Mouse (Mus musculus) embryo, embryonic 11 days (tissue): ENCODE data around the gene Kmt2d.

ENCODE experiments used
- DNase-seq: peaks from one replicate; pipeline ENCODE4 v3.0.0-alpha.2; 2015

Gene Kmt2d

DNA sequence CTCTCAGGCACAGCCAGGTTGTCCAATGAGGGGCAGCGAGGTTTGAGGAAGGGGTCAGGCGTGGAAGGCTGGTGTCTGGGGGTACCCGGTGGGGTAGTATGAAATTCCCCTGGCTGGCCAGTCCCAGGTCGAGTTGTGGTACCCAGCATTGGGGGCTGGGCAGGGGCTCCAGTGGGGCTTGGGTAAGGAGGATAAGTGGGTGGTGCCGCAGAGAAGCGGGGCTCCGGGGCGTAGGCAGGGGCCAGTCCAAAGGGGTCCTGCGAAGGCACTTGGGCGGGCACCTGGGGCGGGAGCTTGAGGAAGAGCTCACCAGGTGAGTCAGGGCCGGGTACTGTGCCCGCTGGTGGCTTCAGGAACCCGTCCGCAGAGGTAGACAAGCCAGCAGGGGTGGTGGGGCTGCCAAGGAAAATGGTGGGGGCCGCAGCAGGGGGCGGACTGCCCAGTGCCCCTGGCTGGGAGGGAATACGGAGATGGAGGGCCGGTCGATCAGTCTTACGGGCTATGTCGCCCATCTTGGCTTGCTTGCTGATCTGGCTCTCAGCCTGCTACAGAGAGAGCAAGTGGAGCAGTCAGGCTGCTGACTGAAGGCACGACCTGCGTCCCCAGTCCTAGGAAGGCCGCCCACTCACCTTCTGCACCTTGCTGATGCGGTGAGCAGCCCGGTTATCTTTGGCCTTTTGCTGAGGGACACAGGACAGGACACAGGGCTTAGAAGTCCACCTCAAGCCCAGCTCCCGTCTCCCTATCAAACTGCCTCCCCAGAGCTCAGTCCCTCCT, 17.7 kb downstream of the Kmt2d start:
- DNase-seq = no peak

- no peak for DNase-seq
These were observed 18.3 kb downstream of the Kmt2d start for GRCm38 (mm10) chr15:98852733-98853132.

- no peak for DNase-seq
These were observed 18.9 kb downstream of the Kmt2d start for GRCm38 (mm10) chr15:98852071-98852470.

DNA sequence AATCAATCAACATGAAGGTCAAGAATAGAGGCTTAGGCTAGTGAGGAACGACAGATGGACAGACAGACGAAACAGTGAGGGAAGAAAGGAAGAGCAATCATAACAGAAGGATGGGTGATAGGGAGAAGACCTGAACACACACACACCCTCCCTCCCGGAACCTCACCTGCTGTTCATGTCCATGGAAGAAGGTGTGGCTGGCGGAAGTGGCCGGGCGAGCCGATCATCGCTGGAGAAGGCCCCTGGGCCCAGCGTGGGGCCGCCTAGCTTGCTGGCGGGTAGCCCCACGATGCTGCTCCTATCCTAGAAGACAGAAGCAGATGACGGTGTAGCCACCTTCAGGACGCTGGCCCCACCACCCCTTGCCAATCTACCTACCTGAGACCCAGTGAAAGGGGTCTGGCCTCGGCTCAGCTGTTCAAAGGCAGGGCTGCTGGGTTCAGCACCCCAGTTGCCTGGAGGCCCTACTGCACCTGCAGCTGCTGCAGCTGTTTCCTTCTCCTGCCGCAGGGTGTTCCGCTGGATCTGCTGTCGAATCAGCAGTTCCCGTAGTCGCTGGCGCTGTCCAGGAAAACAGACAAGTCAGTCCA, 19.7 kb downstream of the Kmt2d start:
- no peak for DNase-seq

- DNase-seq = no peak
These were observed 20.3 kb downstream of the Kmt2d start for GRCm38 (mm10) chr15:98850668-98851067.

DNA sequence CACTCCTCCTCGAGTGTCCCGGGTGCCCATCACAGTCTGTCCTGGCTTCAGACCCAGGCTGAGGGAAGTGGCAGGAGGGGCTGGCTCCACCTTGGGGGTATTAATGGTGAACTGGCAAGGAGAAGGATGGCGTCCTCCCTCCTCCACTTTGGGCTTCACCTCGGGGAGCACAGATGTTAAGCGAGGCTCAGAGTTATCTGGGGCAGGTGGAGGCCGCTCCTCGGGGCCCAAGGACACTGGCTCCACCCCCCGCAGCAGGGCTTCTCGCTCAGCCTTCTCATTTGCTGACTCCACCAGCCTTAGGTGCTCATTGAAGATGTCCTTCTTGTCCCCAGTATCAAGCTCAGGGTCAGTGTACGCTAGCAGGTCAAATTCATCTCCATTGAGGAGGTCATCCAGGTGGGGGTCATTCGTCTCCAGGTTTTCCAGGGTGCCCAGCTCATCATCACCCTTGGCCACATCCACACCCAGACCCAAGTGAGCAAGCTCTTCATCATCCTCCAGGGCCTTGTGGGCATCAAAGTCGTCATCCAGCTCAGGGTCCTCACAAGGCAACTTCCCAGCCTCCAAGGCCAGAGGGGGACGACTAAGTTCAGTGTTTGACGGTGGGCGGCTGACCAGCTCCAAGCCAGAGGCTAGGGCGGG, 20.9 kb downstream of the Kmt2d start:
- no peak for DNase-seq

DNA sequence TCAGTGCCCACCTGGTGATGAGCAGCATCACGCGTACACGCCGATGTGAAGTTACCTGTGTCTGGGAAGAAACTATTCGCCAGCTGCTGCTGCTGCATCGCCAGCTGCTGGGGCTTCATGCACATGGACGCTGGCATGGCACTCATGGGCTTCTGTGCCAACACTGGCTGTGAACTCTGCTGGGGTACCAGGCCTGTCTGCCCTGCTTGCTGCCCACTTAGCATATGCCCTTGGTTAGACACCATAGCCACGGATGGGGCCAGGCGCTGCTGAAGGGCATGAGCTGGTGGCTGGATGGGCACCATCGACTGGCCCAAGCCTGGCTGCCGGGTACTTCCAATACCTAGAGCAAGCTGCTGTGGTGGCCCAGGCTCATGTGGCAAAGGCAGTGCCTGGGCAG, 21.8 kb downstream of the Kmt2d start:
- no peak for DNase-seq

GRCm38 (mm10) chr15:98846140-98846539, 24.9 kb downstream of the Kmt2d start:
- DNase-seq = no peak

GRCm38 (mm10) chr15:98845149-98845548, 25.9 kb downstream of the Kmt2d start:
- DNase-seq = no peak

DNA sequence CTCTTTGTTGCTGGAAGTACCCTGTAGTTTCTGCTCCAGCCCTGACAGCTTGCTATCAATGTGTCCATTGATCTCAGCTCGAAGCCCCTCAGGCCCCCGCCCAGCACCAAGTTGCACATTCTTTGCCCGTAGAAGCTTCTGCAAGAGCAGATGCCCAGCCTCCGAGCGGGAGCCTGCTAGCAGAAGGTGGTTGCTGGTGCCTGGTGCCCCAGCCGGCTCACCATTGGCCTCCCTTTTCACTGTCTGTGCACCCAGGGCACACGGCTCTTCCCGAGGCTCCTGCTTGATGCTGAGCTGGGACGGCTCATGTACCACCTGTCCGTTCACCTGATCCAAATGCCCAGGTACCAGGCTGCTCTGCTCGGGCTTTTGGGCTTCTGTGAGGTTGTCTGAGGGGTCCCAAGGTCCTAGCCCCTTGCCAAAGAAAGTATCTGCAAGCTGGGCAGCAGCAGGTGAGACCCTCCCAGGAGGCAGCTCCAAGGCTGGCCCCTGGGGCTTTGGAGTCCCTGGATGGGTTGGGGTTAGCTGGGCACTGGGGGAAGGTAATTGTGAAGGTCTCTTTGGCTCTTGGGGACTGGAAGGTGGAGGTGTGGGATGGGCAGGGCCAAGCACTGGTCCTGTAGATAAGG, 27.3 kb downstream of the Kmt2d start:
- DNase-seq = no peak

- DNase-seq = no peak
These were observed 31.1 kb downstream of the Kmt2d start for GRCm38 (mm10) chr15:98839671-98840585.

- no peak for DNase-seq
These were observed 31.8 kb downstream of the Kmt2d start for GRCm38 (mm10) chr15:98839161-98839560.

DNA sequence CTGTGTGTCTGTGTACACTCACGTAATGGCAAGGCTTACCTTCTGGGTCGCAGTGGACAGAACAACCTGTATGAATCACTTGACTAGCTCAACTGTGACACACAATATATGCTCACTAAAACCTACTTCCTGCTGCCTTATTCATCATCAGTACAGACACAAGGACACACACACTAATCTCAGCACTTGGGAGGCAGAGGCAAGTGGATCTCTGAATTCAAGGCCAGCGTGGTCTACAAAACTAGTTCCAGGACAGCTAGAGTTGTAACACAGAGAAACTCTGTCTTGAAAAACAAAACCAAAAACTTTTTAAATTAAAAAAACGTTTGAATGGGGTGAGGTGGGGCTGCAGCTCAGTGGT, 33.3 kb downstream of the Kmt2d start:
- DNase-seq = no peak

DNA sequence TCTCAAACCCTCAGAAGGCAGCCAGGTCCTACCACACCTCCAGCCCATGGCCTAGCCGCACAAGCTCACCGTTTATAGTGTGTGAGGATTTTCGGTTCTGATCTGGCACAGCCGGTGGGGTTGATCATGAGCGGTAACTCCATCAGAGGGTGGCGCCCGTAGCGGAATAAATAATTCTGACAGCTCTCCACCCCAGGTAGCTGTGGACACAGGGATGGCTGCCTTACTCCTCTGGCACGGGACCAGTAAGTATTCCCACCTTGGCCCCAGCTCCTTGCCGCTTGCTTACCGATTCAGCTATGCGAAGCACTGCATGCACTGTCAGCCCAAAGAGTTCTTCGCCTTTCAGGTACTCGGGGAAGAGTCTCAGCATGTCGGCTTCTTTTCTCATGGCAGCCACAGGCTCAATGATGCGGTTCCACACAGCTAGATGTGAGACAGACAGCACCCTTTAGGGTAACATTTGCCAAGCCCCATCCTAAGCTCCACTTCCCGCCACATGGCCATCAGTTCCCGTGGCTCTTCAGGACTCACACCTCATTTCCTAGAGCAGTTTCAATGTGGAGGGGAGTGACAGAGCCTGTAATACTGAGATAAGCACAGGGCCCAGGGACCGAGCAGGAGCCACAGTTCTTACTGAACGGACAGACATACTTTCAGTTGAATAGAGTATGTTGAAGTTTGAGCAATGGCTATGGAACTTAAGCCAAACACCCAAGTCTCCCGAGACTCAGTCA, 33.8 kb downstream of the Kmt2d start:
- no peak for DNase-seq

DNA sequence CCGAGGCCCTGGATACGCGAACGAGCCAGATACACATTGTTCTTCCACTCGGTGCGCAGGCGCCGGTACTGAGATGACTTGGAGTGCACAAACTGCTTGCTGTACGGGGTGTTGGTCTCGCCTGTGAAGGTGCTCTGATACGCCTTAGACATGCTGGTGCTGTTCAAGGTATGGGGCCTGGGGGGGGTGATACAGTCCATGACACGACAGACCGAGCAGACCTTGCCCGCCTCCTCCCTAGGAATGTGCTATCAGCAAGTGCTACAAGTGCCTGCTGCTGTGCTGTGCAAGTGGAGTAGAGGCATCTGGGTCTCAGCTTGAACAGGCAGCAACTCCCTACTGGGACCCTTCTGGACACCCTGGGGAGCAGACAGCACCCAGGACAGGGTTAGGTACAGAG, 35.7 kb downstream of the Kmt2d start:
- DNase-seq = no peak

- no peak for DNase-seq
These were observed 36.9 kb downstream of the Kmt2d start for GRCm38 (mm10) chr15:98834059-98834458.

DNA sequence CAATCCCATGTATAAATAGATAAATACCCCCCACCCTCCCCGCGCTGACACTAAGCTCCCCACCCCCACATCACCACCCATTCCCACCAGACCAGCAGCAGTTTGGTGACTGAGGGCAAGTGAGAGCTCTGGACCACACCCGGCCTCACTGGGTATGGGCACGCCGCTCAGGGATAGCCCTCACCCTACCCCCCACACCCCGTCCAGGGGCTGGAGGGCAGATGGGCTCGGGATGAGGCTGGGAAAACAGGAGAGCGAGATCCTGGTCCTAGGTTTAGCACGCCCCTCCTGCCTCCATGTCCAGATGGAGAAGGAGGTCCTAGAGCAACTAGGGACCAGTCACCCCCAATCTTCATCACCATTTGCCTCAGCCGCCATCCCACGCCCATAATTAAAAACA, 37.7 kb downstream of the Kmt2d start:
- DNase-seq = no peak

DNA sequence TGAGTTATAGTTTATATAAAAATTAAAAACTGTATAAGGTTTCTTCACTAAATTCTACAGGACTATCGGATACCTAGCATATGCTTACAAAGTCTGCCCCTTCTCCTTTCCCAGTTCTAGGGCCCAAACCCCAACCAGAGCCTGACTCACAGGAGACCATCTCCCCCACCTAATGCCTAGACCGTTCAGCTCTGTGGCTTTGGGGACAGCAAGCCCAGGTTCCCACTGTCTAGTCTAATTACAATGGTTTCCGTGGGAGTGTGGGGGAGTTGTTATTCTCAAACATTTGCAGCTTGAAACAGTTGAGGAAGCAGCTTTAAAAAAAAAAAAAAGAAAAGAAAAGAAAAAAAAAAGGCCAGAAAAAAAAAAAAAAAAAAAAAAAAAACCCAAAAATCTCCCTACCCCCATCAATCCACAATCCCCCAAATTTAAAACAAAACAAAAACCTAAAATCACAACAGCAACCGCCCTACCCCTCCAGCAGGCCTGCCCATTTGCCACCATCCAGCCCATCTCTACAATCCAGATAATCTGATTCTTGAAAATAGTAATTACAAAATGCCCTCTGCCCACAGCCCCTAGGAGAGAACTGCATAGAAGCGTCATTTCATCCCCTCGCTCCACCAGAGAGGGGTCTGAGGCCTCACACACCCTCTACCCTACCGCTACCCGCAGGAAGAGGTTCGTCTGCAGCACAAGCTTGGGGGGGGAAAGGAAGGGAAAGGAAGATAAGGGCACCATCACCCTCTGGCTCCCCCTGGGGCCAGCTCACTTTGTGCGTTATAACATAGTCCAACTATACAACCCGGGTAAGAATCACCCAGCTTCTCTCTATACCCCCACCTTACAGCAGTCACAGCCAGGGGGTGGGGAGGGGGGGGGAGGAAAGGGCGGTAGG, 38.6 kb downstream of the Kmt2d start:
- DNase-seq = peak; percentile 19

GRCm38 (mm10) chr15:98831684-98832035, 39.3 kb downstream of the Kmt2d start:
- no peak for DNase-seq

DNA sequence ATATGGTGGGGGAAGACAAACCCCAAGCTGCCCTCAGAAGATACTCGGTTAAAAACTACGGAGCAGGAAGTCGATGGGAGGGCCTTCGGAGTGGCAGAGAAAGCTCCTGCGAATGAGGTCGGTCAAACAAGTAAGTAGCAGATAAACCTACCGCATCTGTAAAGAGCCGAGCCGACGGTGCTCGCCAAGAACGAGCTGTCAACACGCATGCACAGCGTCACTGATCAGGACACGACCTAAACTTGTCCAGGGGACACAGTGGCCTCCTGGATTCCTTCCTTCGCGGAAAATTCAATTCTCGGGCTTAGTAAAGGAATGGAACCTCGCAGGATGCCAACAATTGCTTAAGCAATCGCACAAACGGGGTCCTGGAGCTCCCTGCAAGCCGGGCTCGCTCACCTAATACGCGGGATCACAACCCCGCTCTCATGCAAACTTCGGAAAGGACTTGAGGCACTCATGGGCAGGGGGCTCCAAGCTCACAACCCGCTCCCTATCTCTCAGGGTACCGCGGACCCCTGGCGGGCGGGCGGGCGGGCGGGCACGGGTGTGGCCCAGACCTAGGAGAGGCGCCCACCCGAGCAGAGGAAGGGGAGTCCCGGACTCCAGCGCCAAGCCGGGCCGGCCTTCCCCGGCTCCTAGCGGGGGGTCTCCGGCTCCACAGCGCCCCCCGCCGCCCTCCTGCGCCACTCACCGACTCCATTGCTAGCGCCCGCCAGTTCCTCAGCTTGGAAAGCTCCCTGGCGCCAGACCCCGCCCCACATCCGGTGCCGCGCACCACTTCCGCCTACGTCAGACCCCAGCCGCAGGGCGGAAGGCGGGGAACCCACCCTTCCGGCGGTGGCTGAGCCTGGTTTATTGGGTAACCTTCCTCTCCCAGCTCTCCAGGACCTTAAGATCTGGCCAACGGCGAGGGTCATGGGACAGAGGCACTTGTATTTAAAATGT, 40.0 kb downstream of the Kmt2d start, which contains the start of gene Prkag1:
Gene Prkag1 (minus strand): TSS at position 786 of the 948 bp plus-strand sequence.
- peak; percentile 98 for DNase-seq
